Mouse (Mus musculus): ENCODE measurements around the gene Slc4a11. TPM values are rescaled to one million over a fixed set of nuclear protein-coding genes. Genes with fewer than 3 reads are reported as not detected.

Slc4a11 gene
- 7.6 and 8.3 TPM in 2 replicates for polyA plus RNA-seq (2015; fragmentation: Nextera tagmentation; extraction: Ambion mirVana)

DNA sequence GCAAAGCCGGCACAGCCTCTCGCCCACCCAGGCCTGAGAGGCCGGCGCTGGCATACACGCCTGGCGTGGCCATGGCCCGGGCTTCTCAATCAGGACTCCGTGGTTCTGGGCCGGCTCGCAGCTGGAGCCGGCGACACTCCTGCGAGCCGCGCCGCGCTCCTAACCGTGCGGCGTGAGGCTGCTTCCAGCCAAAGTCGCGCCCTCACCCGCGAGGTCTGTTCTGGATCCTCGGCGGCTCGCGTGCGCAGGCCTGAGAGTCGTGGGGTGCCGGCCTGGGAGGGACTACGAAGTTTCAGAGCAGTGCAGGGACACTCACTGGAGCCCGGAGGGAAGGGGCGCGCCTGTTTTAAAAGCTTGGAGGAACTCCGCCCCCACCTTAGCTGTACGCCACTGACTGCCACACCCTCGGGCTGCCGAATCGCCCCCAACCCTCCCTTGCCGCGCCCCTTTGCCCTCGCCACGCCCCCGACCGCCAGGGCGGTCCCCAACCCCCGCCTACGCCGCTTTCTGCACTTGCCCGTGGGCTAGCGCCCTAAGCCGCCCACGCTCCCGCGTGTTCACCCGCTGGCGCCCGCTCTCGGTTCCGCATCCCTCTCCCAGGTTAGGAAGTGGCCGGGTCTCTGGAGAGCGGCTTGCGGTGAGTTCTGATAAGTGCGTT, at the start of gene Slc4a11:
Gene Slc4a11, minus strand, starts transcription at position 367 of the 658 bp plus-strand sequence.
- DNase-seq (ENCODE audit: low spot score): peak; percentile 66
- no peaks in the 10 kb centered on the region for H3K27me3 ChIP-seq (ENCODE audit: insufficient read depth, low read length)
- H3K9me3 ChIP-seq (replicated peaks; ENCODE audit: low read length): no peaks in the 10 kb centered on the region
- peak within 1 kb of the TSS; percentile 100 for H3K4me2 ChIP-seq (ENCODE audit: low read length)
- no peak for TF ChIP-seq CTCF (IDR thresholded peaks at IDR 0.05; ENCODE audit: low read depth)
- H3K27ac ChIP-seq: no peak within 1 kb of the TSS
- H3K4me1 ChIP-seq (replicated peaks; ENCODE audit: insufficient read depth, low read length): no peaks in the 10 kb centered on the region
- no peaks in the 10 kb centered on the region for H3K36me3 ChIP-seq (ENCODE audit: insufficient read depth, low read length)
- H3K9ac ChIP-seq (ENCODE audit: low read depth, low read length): peak within 1 kb of the TSS; percentile 60
- peak within 1 kb of the TSS; percentile 58 for H3K4me3 ChIP-seq (replicated peaks; ENCODE audit: low read depth, low read length)
- 0% methylated on average over 65 of the region's 65 CpGs for WGBS
- ATAC-seq (replicated peaks; ENCODE audit: low FRiP score, low read depth): peak; percentile 71

DNA sequence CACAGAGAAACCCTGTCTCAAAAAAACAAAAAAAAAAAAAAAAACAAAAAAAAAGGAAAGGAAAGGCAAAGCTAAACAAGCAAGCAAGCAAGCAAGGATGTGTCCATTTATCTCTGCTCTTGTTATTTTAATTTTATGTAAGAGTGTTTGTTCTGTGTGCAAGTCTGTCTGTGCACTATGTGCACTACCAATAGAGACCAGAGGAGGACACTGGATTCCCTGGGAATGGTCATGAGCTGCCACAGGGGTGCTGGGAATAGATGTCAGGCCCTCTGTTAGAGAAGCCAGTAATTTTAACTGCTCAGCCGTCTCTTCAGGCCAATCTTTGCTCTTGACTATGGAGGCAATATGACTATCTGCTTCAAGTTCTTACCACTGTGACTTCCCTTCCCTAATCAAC, 46.3 kb upstream of the Slc4a11 start:
- Histone ChIP-seq H3K27me3 (ENCODE audit: insufficient read depth, low read length) (no peaks in the 10 kb centered on the region), H3K4me2 (ENCODE audit: low read length) (no peak overlapping the region), H3K9me3 (replicated peaks; ENCODE audit: low read length) (no peaks in the 10 kb centered on the region; the same call in 1 of the 2 replicates), H3K4me1 (replicated peaks; ENCODE audit: insufficient read depth, low read length) (no peaks in the 10 kb centered on the region), H3K4me3 (replicated peaks; ENCODE audit: low read depth, low read length) (no peak overlapping the region), H3K36me3 (ENCODE audit: insufficient read depth, low read length) (peaks cover 69% of the 10 kb centered on the region), H3K27ac (no peak overlapping the region), H3K9ac (ENCODE audit: low read depth, low read length) (no peak overlapping the region)
- WGBS: 93% methylated on average over 1 of the region's 1 CpGs
- TF ChIP-seq CTCF (IDR thresholded peaks at IDR 0.05; ENCODE audit: low read depth): no peak
- ATAC-seq (replicated peaks; ENCODE audit: low FRiP score, low read depth) (no peak), DNase-seq (ENCODE audit: low spot score) (no peak)

DNA sequence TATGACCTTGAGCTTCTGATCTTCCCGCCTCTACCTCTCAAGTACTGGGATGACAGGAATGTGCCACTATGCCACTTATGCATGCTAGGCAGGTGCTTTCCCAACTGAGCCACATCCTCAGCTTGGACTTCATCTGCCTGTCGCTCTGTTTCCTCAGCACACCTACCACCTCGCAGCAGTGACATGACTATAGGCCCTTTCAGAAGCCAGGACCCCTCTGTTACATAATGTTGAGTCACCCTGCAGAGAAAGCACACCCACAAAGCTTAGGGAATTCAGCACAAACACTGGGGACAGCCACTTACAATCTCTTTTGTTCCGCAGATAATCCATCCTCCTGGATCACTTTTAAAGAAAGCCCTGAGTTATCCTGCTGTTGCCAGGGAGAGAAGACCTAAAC, 42.8 kb upstream of the Slc4a11 start:
- H3K4me1 ChIP-seq (replicated peaks; ENCODE audit: insufficient read depth, low read length): no peaks in the 10 kb centered on the region
- no peaks in the 10 kb centered on the region for H3K27me3 ChIP-seq (ENCODE audit: insufficient read depth, low read length)
- WGBS: 82% methylated on average over 4 of the region's 4 CpGs
- no peak overlapping the region for H3K4me2 ChIP-seq (ENCODE audit: low read length)
- H3K9ac ChIP-seq (ENCODE audit: low read depth, low read length): no peak overlapping the region
- no peak for TF ChIP-seq CTCF (IDR thresholded peaks at IDR 0.05; ENCODE audit: low read depth)
- no peak overlapping the region for H3K27ac ChIP-seq
- H3K4me3 ChIP-seq (replicated peaks; ENCODE audit: low read depth, low read length): no peak overlapping the region
- ATAC-seq (replicated peaks; ENCODE audit: low FRiP score, low read depth) (no peak), DNase-seq (ENCODE audit: low spot score) (no peak)
- H3K36me3 ChIP-seq (ENCODE audit: insufficient read depth, low read length): peaks cover 55% of the 10 kb centered on the region
- no peaks in the 10 kb centered on the region; the same call in 1 of the 2 replicates for H3K9me3 ChIP-seq (replicated peaks; ENCODE audit: low read length)

DNA sequence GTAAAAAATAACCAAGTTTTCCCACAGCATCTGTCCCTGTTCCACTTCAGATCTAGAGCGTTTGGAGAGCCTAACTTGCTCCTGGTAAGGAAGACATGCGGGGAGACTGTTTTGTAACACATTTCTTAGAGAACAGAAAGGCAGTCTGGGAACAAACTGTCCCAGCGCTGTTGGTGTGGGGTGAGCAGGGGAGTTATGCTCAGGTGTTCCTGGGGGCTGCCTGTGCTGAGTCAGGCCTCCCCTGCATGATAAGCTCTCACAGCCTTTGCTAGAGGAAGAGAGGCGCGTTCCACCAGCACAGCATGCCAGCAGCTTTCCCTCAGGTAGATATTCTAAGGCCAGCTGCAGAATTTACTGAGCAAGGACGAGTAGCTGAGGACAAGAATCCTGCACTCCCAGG, 40.7 kb upstream of the Slc4a11 start:
- WGBS: 78% methylated on average over 6 of the region's 6 CpGs
- no peaks in the 10 kb centered on the region for H3K9me3 ChIP-seq (replicated peaks; ENCODE audit: low read length)
- H3K36me3 ChIP-seq (ENCODE audit: insufficient read depth, low read length): peaks cover 55% of the 10 kb centered on the region
- no peaks in the 10 kb centered on the region for H3K27me3 ChIP-seq (ENCODE audit: insufficient read depth, low read length)
- H3K4me1 ChIP-seq (replicated peaks; ENCODE audit: insufficient read depth, low read length): no peaks in the 10 kb centered on the region
- no peak overlapping the region for H3K27ac ChIP-seq
- no peak for DNase-seq (ENCODE audit: low spot score)
- H3K9ac ChIP-seq (ENCODE audit: low read depth, low read length): no peak overlapping the region
- TF ChIP-seq CTCF (IDR thresholded peaks at IDR 0.05; ENCODE audit: low read depth): no peak
- no peak overlapping the region for H3K4me3 ChIP-seq (replicated peaks; ENCODE audit: low read depth, low read length)
- no peak overlapping the region for H3K4me2 ChIP-seq (ENCODE audit: low read length)
- no peak for ATAC-seq (replicated peaks; ENCODE audit: low FRiP score, low read depth)

DNA sequence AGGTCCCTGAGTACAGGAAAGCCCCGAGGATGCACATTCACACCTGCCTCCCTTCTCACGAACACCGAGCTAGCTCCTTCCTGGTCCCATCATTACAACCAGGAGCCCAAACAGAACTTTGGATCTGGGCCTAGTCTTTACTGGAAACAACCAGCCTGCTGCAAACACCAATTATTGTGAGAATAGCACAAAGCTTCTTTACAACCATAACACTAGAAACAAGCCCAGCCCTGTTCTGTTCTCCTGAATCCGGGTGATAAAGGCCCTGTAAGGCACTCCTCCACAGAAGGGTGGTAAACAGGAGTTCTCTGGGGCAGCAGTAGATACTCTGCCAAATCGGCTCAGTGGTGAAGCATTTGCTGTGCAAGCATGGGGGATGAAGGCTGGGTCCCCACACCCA, 38.0 kb upstream of the Slc4a11 start:
- Histone ChIP-seq H3K9ac (ENCODE audit: low read depth, low read length) (no peak overlapping the region), H3K27me3 (ENCODE audit: insufficient read depth, low read length) (no peaks in the 10 kb centered on the region), H3K4me2 (ENCODE audit: low read length) (no peak overlapping the region), H3K27ac (no peak overlapping the region), H3K9me3 (replicated peaks; ENCODE audit: low read length) (no peaks in the 10 kb centered on the region), H3K36me3 (ENCODE audit: insufficient read depth, low read length) (peaks cover 46% of the 10 kb centered on the region), H3K4me1 (replicated peaks; ENCODE audit: insufficient read depth, low read length) (no peaks in the 10 kb centered on the region), H3K4me3 (replicated peaks; ENCODE audit: low read depth, low read length) (no peak overlapping the region)
- TF ChIP-seq CTCF (IDR thresholded peaks at IDR 0.05; ENCODE audit: low read depth): no peak
- DNase-seq (ENCODE audit: low spot score) (no peak), ATAC-seq (replicated peaks; ENCODE audit: low FRiP score, low read depth) (no peak)
- 71% methylated on average over 5 of the region's 5 CpGs for WGBS

DNA sequence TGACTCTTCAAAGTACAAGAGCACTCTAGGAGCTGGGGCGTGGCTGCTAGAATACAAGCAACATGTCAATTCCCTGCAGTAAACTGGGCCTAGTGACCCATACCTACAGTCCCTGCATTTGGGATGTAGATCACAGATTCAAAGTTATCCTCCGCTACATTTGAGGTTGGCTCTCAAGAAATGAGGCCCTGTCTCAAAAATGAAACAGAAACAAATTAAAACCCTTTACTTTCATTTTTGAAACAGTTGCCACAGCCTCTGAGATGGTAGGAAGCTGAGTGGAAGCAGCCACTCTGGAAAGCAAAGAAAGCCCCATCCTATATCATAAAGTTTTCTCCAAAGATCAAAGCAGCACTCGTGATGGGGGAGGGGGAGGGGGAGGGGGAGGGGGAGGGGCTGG, 36.1 kb upstream of the Slc4a11 start:
- Histone ChIP-seq H3K27ac (no peak overlapping the region), H3K27me3 (ENCODE audit: insufficient read depth, low read length) (no peaks in the 10 kb centered on the region), H3K4me3 (replicated peaks; ENCODE audit: low read depth, low read length) (no peak overlapping the region), H3K36me3 (ENCODE audit: insufficient read depth, low read length) (peaks cover 50% of the 10 kb centered on the region), H3K4me1 (replicated peaks; ENCODE audit: insufficient read depth, low read length) (no peaks in the 10 kb centered on the region), H3K9ac (ENCODE audit: low read depth, low read length) (no peak overlapping the region), H3K9me3 (replicated peaks; ENCODE audit: low read length) (no peaks in the 10 kb centered on the region), H3K4me2 (ENCODE audit: low read length) (no peak overlapping the region)
- ATAC-seq (replicated peaks; ENCODE audit: low FRiP score, low read depth): no peak
- TF ChIP-seq CTCF (IDR thresholded peaks at IDR 0.05; ENCODE audit: low read depth): no peak
- WGBS: 98% methylated on average over 2 of the region's 3 CpGs
- DNase-seq (ENCODE audit: low spot score): no peak

DNA sequence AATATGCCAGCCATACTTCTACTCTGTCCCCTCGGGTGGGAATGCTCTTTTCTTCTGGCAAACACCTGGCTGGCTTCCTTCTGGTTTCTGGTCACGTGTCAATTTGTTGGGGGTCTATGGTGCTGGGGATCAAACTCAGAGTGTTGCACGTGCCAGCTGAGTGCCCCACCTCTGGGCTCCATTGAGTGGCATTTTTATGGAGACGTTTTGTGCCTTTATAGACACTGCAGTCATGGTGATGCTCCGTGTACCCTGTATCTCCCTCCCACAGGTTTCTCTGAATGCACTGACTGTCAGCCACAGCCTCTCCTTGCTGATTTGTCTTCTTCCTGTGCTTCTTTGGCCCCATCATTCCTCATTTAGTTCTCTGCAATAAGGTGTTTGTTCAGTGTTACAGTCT, 34.5 kb upstream of the Slc4a11 start:
- no peak for TF ChIP-seq CTCF (IDR thresholded peaks at IDR 0.05; ENCODE audit: low read depth)
- ATAC-seq (replicated peaks; ENCODE audit: low FRiP score, low read depth) (peak; percentile 59), DNase-seq (ENCODE audit: low spot score) (no peak)
- H3K4me2 ChIP-seq (ENCODE audit: low read length): no peak overlapping the region
- H3K9me3 ChIP-seq (replicated peaks; ENCODE audit: low read length): no peaks in the 10 kb centered on the region
- no peak overlapping the region for H3K27ac ChIP-seq
- H3K4me3 ChIP-seq (replicated peaks; ENCODE audit: low read depth, low read length): no peak overlapping the region
- no peaks in the 10 kb centered on the region for H3K4me1 ChIP-seq (replicated peaks; ENCODE audit: insufficient read depth, low read length)
- H3K9ac ChIP-seq (ENCODE audit: low read depth, low read length): no peak overlapping the region
- 29% methylated on average over 5 of the region's 5 CpGs for WGBS
- H3K36me3 ChIP-seq (ENCODE audit: insufficient read depth, low read length): peaks cover 52% of the 10 kb centered on the region
- no peaks in the 10 kb centered on the region for H3K27me3 ChIP-seq (ENCODE audit: insufficient read depth, low read length)
